8 mouse cellular contexts compared by ENCODE assay signal in genomic region chr7:36695276-36695675, GRCm38 (mm10). TPM values are rescaled to one million over a fixed set of nuclear protein-coding genes. Genes with fewer than 3 reads are reported as not detected.
A peak's percentile ranks its signal among the peaks of the same experiment; 100 is the strongest.
DNase-seq lines count a peak whose midpoint lies in the region; ATAC-seq lines count a peak whose summit lies in the region.

No protein-coding gene starts in this region.

- peaks cover 38% of the 10 kb centered on the region for H3K4me1 ChIP-seq in forebrain, embryonic 16.5 days (replicated peaks; ENCODE audit: control insufficient read depth, insufficient read depth, low read length)
- no peaks in the 10 kb centered on the region; the same call in 1 of the 2 replicates for H3K4me1 ChIP-seq in liver, embryonic 16.5 days (ENCODE audit: control insufficient read depth, low read depth, low read length)

- no peaks in the 10 kb centered on the region for H3K9me3 ChIP-seq in forebrain, embryonic 16.5 days (ENCODE audit: control insufficient read depth, low read length)
- H3K9me3 ChIP-seq in liver, embryonic 16.5 days (replicated peaks; ENCODE audit: control insufficient read depth, low read length) = no peaks in the 10 kb centered on the region

- intact Hi-C loops in gastrocnemius, postnatal 14 days (cut with DNase I; ENCODE audit: low total_unique reads) = no loop called here

- no peaks in the 10 kb centered on the region for H3K36me3 ChIP-seq in forebrain, embryonic 16.5 days (ENCODE audit: control insufficient read depth, insufficient read depth)
- no peaks in the 10 kb centered on the region for H3K36me3 ChIP-seq in liver, embryonic 16.5 days (ENCODE audit: control insufficient read depth, insufficient read depth)

- 1% methylated on average over 25 of the region's 25 CpGs for WGBS in forebrain, embryonic 16.5 days
- WGBS in liver, embryonic 16.5 days (ENCODE audit: insufficient replicate concordance) = 3% methylated on average over 25 of the region's 25 CpGs

- peak overlapping the region; percentile 82 for H3K9ac ChIP-seq in forebrain, embryonic 16.5 days (replicated peaks; ENCODE audit: low read depth, low read length)
- no peak overlapping the region for H3K9ac ChIP-seq in liver, embryonic 16.5 days (ENCODE audit: low read depth, low read length)

- no peak overlapping the region for H3K27ac ChIP-seq in forebrain, embryonic 16.5 days (ENCODE audit: low read length)
- H3K27ac ChIP-seq in liver, embryonic 16.5 days (ENCODE audit: low read length) = no peak overlapping the region

- no peak for ATAC-seq in forebrain, embryonic 16.5 days
- ATAC-seq in liver, embryonic 16.5 days (ENCODE audit: low read depth) = no peak
- no peak for ATAC-seq in frontal cortex, adult (ENCODE audit: low TSS enrichment)

- H3K27me3 ChIP-seq in forebrain, embryonic 16.5 days (replicated peaks; ENCODE audit: control insufficient read depth, insufficient read depth, low read length) = peaks cover 36% of the 10 kb centered on the region
- H3K27me3 ChIP-seq in liver, embryonic 16.5 days (ENCODE audit: control insufficient read depth, insufficient read depth, low read depth, low read length) = peaks cover 92% of the 10 kb centered on the region

- H3K4me3 ChIP-seq in forebrain, embryonic 16.5 days (replicated peaks; ENCODE audit: low read length) = peak overlapping the region; percentile 77
- H3K4me3 ChIP-seq in liver, embryonic 16.5 days (ENCODE audit: low read depth, low read length) = peak overlapping the region; percentile 60

- DNase-seq in gastrocnemius, postnatal 25 days = peak; percentile 24
- no peak for DNase-seq in gastrocnemius, postnatal 14 days
- peak; percentile 46 for DNase-seq in ES-CJ7 (ENCODE audit: low read depth, low spot score)
- no peak for DNase-seq in spleen, postnatal 14 days (ENCODE audit: low spot score in 2 of 2)
- no peak for DNase-seq in yolk sac, embryonic 10.5 days (ENCODE audit: low spot score)

- H3K4me2 ChIP-seq in forebrain, embryonic 16.5 days (ENCODE audit: low read length) = peak overlapping the region; percentile 88
- H3K4me2 ChIP-seq in liver, embryonic 16.5 days (ENCODE audit: low read depth, low read length) = peak overlapping the region; percentile 69; the same call in 1 of the 2 replicates

RNA-seq across cellular contexts. Expression of gene Tshz3, which starts 2.6 kb away (rescaled TPM):
- 1 to 10 TPM; 2.7 to 3.4 TPM for total RNA-seq in gastrocnemius, postnatal 25 days (2021)
- 1 to 10 TPM; 5.0 to 5.3 TPM for total RNA-seq in gastrocnemius, postnatal 14 days (2021)
- polyA plus RNA-seq in forebrain, embryonic 16.5 days (2015; fragmentation: Nextera tagmentation; extraction: Ambion mirVana) = 29.8 and 38.7 TPM in 2 replicates
- 0.61 and 0.67 TPM in 2 replicates for polyA plus RNA-seq in liver, embryonic 16.5 days (2015; fragmentation: Nextera tagmentation; extraction: Ambion mirVana)

Comparison
In these comparisons a context has a peak if more than half of its experiments do, and no peak if none do; other contexts are left out.
1. DNase-seq: peak in gastrocnemius, postnatal 25 days (single experiment) and ES-CJ7 (single experiment); none in gastrocnemius, postnatal 14 days (single experiment), spleen, postnatal 14 days (0 of 2) and yolk sac, embryonic 10.5 days (single experiment).